Mouse (Mus musculus) bone marrow, adult 2 months (tissue): ENCODE results near the gene Rab6b.

Experiments used
- CTCF ChIP-seq: fragments of 200-500 bp; IDR thresholded peaks from 2 replicates; pipeline ENCODE4 v1.5.1; 2011; ENCODE audit warnings: low read length, control low read depth; ENCODE audit not compliant: control insufficient read depth, insufficient read depth
- POLR2A ChIP-seq: fragments of 200-500 bp; IDR thresholded peaks from 2 replicates; pipeline ENCODE4 v1.6.1; 2011; ENCODE audit warnings: low read depth, mild to moderate bottlenecking, control low read depth, low read length, borderline replicate concordance; ENCODE audit not compliant: control insufficient read depth

- no peak for TF ChIP-seq CTCF
- no peak for TF ChIP-seq POLR2A
These were observed 39.4 kb upstream of the Rab6b start for GRCm38 (mm10) chr9:103072204-103072599.
